Mouse (Mus musculus): ENCODE data around the gene Spib. TPM values are rescaled to one million over a fixed set of nuclear protein-coding genes. Genes with fewer than 3 reads are reported as not detected.

Spib gene
- total and polyA plus RNA-seq, 3 experiments: 0.31 to 0.58 (median 0.40) TPM

DNA sequence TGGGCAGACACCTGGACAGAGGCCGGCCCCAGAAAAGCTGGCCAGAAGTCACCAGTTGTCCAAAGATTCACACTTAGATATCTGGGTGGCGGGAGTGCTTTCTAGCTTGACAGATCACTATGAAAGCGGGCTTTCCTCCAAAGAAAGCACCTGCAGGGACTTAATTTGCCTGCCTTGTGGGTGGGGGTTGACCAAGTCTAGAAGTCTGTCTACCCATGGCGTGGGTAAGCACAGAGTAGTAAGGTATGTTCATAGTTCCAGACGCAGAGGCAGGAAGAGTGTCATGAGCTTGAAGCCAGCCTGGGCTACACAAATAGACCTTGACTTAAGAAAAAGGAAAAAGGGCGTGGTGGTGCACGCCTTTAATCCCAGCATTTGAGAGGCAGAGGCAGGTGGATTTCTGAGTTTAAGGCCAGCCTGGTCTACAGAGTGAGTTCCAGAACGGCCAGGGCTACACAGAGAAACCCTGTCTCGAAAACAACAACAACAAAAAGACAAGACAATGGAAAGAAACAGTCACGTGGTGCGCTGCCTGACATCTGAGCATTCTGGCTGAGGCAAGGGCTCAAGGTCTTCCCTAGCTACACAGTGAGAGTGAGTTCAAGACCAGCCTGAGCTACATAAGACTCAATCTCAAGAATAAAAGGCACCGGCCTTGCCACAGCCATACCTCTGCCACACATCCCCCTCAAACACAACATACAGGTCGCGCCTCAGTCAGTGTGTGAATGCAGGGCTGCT is 5.3 kb downstream of the Spib start:
- DNase-seq: no peak

GRCm38 (mm10) chr7:44525126-44525832 is 6.6 kb downstream of the Spib start:
- DNase-seq: peak; percentile 92

- DNase-seq: no peak
Observed at GRCm38 (mm10) chr7:44524502-44524901, 7.4 kb downstream of the Spib start, which contains the start of gene Mybpc2. Mybpc2 (minus strand) TSS chr7:44524656.

DNA sequence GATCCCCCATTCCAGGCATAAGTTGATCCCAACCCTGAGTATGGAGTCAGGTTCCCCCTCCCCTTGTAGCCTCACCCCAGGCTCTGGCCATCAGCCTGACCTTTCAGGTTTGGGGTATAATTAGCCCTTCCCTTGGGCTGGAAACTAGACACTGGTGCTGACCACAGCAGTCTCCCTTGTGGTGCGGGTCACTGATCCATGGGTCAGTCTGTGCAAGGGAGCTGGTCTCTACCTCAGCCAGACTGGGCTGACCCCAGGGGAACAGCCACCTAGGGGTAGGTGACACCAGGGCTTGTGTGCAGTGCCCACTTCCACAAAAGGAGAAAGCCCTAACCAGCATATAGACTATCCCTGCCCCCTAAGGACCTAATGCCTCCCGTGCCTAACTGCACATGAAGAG is 8.8 kb downstream of the Spib start:
- no peak for DNase-seq

DNA sequence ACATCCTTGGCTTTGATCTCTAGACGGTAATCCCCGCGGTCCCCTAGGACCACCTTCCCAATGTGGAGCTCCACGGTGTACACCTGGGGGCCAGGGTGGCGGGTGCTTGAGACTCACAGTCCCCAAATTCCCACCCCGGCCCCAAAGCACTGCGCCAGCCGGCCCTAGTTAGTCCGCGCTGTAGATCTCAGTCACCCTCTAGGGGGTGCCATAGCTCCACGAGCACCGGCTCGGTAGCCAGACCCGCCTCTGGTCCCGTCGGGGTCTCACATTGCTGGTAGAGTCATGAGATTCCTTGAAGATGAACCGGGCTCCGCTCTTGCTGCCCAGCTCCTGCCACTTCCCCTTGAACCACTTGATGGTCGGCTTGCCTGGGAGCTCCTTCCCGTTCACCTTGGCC is 10.2 kb downstream of the Spib start:
- peak; percentile 54 for DNase-seq

GRCm38 (mm10) chr7:44520990-44521389 is 10.9 kb downstream of the Spib start:
- DNase-seq: no peak

GRCm38 (mm10) chr7:44519240-44519913 is 12.5 kb downstream of the Spib start:
- no peak for DNase-seq

- no peak for DNase-seq
Observed at GRCm38 (mm10) chr7:44507491-44507890, 24.4 kb downstream of the Spib start.

DNA sequence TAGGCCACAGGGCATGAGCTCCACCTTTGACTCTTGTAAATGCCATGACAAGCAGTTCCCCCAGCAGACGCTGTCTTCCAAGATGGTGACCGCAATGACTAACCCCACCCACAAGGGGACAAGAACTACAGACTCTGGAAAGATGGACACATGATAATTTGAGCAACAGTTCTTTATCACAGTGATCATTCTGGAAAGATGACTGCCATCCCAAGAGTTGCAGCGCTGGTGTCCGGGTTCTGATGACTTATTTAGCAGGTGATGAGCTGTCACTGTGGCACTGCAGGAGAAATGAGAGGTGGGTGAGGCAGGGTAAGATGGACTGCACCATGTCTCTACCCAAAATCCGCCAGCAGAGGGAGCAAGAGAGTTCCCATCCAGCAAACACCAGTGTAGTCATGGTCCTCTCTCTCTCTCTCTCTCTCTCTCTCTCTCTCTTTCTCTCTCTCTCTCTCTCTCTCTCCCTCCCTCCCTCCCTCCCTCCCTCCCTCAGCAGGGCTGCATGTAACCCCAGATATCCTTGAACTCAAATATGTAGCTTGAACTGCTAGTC is 30.2 kb downstream of the Spib start:
- peak; percentile 56 for DNase-seq

GRCm38 (mm10) chr7:44500046-44500445 is 31.8 kb downstream of the Spib start:
- DNase-seq: no peak

DNA sequence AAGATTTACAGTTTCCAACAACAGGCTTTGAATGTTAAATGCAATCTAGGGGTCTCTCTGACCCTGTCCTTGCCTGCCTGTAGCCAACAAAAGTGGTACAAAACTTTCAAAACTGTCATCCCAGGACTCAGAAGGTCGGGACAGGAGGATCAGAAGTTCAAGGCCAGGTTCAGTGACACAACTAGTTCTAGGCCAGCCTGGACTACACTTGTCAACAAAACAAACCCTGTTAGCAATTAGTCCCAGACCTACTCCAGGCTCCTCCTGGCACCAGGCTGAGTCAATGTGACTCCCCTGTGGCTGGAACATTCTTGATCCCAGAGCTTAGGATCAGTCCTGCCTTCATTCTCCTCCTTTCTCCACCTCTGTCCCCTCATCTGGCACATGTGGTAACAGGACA is 32.9 kb downstream of the Spib start:
- no peak for DNase-seq

DNA sequence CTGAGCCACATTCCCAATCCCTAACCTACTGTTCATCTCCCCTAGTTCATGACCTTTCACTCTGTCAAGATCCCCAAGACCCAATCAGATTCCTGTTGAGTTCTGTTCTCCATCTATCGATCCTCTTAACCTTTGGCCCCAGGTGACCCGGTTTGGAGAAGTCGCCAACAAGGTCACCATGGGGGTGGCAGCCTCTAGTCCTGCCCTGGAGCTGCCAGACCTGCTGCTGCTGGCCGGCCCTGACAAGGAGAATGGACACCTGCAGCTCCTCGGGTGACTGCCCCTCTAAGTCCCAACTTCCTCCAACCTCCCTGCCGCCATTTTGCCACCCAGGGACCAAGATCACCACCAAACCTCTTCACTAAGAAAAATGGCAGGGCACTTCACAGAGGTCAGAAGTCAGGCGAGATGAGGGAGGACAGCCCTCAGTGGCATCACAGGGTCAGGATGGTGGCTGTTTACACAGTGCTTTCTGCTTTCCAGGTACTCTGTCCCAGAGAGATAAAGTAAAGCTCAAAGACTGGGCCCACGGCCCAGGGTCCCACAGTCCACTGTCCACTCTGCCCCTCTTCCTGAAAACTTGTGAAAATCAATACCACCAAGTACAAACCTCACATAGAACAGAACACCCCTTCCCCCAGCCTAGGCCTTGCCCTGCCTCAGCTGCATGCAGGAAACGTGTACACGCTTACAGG is 34.4 kb downstream of the Spib start:
- DNase-seq: no peak

DNA sequence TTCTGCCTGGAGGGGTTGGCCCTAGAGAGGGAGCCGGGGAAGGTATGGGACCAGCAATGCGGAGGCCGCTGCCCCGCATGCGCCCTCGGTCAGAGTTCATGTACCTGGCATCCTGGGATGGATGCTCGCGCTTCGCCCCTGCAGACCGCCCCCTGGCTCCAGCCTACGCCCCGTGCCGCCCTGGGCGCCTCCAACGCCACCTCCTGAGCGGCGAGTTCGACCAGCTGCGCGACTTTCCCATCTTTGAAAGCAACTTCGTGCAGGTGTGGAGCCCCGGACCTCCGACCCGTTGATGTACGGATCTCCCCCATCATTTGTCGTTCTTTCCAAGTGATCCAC is 35.1 kb downstream of the Spib start:
- no peak for DNase-seq

- peak; percentile 98 for DNase-seq
Observed at GRCm38 (mm10) chr7:44495992-44496770, 35.7 kb downstream of the Spib start, which contains the start of the genes Emc10 and Fam71e1. Emc10 (minus strand) TSS chr7:44496529. Fam71e1 (plus strand) TSS chr7:44496581.

GRCm38 (mm10) chr7:44495086-44495485 is 36.8 kb downstream of the Spib start:
- DNase-seq: no peak

GRCm38 (mm10) chr7:44494681-44495080 is 37.2 kb downstream of the Spib start:
- DNase-seq: no peak

GRCm38 (mm10) chr7:44492166-44492826 is 39.6 kb downstream of the Spib start:
- DNase-seq: no peak

DNA sequence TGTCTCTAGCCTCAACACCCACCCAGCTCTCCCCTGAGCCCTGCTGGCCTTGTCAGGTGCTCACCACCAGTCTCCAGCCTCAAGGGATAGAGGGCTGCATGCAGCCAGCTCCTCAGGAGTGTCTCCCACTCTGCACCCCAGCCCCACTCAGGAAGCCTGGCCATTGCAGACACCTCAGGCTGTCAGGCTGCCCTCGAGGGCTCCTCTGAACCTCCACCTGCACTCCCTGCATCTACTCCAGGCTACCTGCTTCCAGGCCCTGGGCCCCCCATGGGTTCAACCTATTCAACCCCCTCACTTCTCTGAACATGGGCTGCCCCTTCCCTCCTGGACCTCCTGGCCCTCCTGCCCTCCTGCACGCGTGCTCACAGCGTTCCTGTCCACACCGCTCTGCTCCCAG is 40.5 kb downstream of the Spib start:
- no peak for DNase-seq

- no peak for DNase-seq
Observed at GRCm38 (mm10) chr7:44490281-44490680, 41.6 kb downstream of the Spib start.

DNA sequence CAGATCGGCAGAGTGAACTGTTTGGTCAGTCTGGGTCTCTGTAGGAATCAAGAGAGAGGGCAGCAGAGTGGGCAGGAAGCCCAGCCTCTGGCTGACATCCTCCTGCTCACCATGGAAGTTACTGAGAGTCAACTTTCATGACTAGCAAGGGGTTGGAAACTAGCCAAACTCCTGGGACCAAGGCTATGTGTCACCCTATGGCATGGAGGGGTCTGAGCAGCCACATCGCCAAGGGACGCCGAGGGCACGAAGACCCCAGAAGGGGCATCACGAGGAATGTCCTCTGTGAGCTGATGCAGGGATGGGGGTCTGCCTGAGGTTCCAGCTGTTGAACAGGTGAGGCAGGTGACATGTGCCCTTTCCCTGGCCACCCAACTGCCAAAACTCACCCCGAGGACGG is 43.3 kb downstream of the Spib start:
- no peak for DNase-seq

- no peak for DNase-seq
Observed at GRCm38 (mm10) chr7:44487936-44488335, 43.9 kb downstream of the Spib start.

Data from adrenal gland, adult 2 months (tissue).